Mouse (Mus musculus): ENCODE data around the gene Catsper3. TPM values are rescaled to one million over a fixed set of nuclear protein-coding genes. Genes with fewer than 3 reads are reported as not detected.

Catsper3 gene
- polyA plus RNA-seq, 1 experiment: 0.51 TPM

DNA sequence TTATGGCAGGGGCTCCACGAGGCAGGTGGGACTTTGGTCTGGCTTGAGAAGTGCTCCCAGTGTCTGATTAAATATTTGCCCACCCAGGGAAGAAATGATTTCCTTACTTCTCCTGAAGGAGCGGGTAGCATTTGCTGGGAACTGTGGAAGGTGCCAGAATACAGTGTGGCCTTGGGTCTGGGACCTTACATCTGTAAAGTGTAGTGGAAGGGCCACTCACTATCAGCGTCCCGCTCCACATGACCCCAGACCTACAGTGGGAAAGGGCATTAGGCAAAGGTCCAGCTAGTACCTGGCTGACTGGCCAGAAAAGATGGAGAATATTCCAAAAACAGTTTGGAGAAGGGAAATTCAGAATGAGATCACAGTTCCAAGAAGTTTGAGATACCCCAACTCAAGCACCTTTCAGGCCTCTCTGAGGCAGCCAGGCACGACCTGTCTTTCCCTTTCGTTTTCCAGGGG is 43.3 kb downstream of the Catsper3 start:
- no peak for DNase-seq
- TF ChIP-seq POLR2A (IDR thresholded peaks at IDR 0.05; ENCODE audit: borderline replicate concordance, insufficient read depth, low read length) (no peak), CTCF (IDR thresholded peaks at IDR 0.05; ENCODE audit: borderline replicate concordance, insufficient read depth, low read depth, low read length) (no peak)
- Histone ChIP-seq H3K27ac (ENCODE audit: insufficient read depth, low read length) (no peak overlapping the region), H3K4me1 (ENCODE audit: control insufficient read depth, insufficient read depth, low read length) (no peaks in the 10 kb centered on the region), H3K27me3 (ENCODE audit: control insufficient read depth, insufficient read depth, low read length) (peaks cover 23% of the 10 kb centered on the region), H3K4me3 (replicated peaks; ENCODE audit: insufficient read depth, low read depth, low read length) (no peak overlapping the region)
- 4% methylated on average over 6 of the region's 6 CpGs for WGBS

GRCm38 (mm10) chr13:55828141-55829017 is 44.0 kb downstream of the Catsper3 start:
- 2% methylated on average over 50 of the region's 50 CpGs for WGBS

DNA sequence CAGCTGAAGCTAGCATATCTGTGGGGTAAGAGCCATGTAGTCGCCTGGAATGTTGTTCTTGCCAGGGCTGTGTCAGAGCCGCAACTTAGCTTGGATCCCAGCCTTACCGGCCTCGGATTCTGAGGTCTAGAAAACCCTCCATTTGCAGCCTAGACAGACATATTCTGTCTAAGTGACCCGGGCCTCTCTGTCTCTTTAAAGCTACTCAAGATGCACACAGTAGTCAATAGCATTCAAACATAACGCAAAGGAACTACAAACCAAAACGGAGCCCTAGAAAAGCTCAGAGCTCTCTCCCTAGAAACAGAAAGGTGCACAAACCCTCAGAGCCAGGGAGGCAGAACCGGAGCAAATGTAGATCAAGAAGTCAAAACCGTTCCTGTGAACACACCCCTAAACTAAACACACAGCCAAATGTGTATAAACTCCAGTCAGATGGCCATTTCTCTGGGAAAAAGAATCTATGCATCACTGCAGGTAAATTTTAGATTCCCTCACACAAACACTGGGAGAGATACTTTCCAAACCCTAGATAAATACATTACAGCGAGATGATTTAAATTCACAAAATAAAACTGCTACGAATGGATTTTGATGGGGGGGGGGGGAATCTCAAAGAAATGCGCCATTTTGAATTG is 44.8 kb downstream of the Catsper3 start:
- WGBS: 6% methylated on average over 12 of the region's 12 CpGs
- TF ChIP-seq POLR2A (IDR thresholded peaks at IDR 0.05; ENCODE audit: borderline replicate concordance, insufficient read depth, low read length) (no peak), CTCF (IDR thresholded peaks at IDR 0.05; ENCODE audit: borderline replicate concordance, insufficient read depth, low read depth, low read length) (no peak)
- Histone ChIP-seq H3K27me3 (ENCODE audit: control insufficient read depth, insufficient read depth, low read length) (peaks cover 27% of the 10 kb centered on the region), H3K4me3 (replicated peaks; ENCODE audit: insufficient read depth, low read depth, low read length) (no peak overlapping the region), H3K27ac (ENCODE audit: insufficient read depth, low read length) (no peak overlapping the region), H3K4me1 (ENCODE audit: control insufficient read depth, insufficient read depth, low read length) (no peaks in the 10 kb centered on the region)
- peak in 1 of 2 experiments; percentile 19 for DNase-seq

More at GRCm38 (mm10) chr13:55828141-55829017, 44.0 kb downstream of the Catsper3 start:
- peak in 1 of 2 experiments; percentile 21 for DNase-seq
- TF ChIP-seq POLR2A (IDR thresholded peaks at IDR 0.05; ENCODE audit: borderline replicate concordance, insufficient read depth, low read length): no peak
- no peak for TF ChIP-seq CTCF (IDR thresholded peaks at IDR 0.05; ENCODE audit: borderline replicate concordance, insufficient read depth, low read depth, low read length)
- Histone ChIP-seq H3K27ac (ENCODE audit: insufficient read depth, low read length) (no peak overlapping the region), H3K4me3 (replicated peaks; ENCODE audit: insufficient read depth, low read depth, low read length) (no peak overlapping the region), H3K27me3 (ENCODE audit: control insufficient read depth, insufficient read depth, low read length) (peaks cover 24% of the 10 kb centered on the region), H3K4me1 (ENCODE audit: control insufficient read depth, insufficient read depth, low read length) (no peaks in the 10 kb centered on the region)

GRCm38 (mm10) chr13:55830081-55830832 is 45.9 kb downstream of the Catsper3 start:
- no peak overlapping the region for H3K4me3 ChIP-seq (replicated peaks; ENCODE audit: insufficient read depth, low read depth, low read length)
- 1% methylated on average over 48 of the region's 48 CpGs for WGBS
- DNase-seq: peak in 1 of 2 experiments; percentile 28

GRCm38 (mm10) chr13:55830833-55831721 is 46.7 kb downstream of the Catsper3 start:
- peaks cover 33% of the 10 kb centered on the region for H3K27me3 ChIP-seq (ENCODE audit: control insufficient read depth, insufficient read depth, low read length)
- WGBS: 3% methylated on average over 55 of the region's 82 CpGs
- TF ChIP-seq CTCF (IDR thresholded peaks at IDR 0.05; ENCODE audit: borderline replicate concordance, insufficient read depth, low read depth, low read length) (no peak), POLR2A (IDR thresholded peaks at IDR 0.05; ENCODE audit: borderline replicate concordance, insufficient read depth, low read length) (no peak)
- no peak overlapping the region for H3K27ac ChIP-seq (ENCODE audit: insufficient read depth, low read length)
- no peak for DNase-seq
- H3K4me3 ChIP-seq (replicated peaks; ENCODE audit: insufficient read depth, low read depth, low read length): no peak overlapping the region
- no peaks in the 10 kb centered on the region for H3K4me1 ChIP-seq (ENCODE audit: control insufficient read depth, insufficient read depth, low read length)

More at GRCm38 (mm10) chr13:55830081-55830832, 45.9 kb downstream of the Catsper3 start:
- TF ChIP-seq POLR2A (IDR thresholded peaks at IDR 0.05; ENCODE audit: borderline replicate concordance, insufficient read depth, low read length) (no peak), CTCF (IDR thresholded peaks at IDR 0.05; ENCODE audit: borderline replicate concordance, insufficient read depth, low read depth, low read length) (no peak)
- H3K4me1 ChIP-seq (ENCODE audit: control insufficient read depth, insufficient read depth, low read length): no peaks in the 10 kb centered on the region
- peaks cover 27% of the 10 kb centered on the region for H3K27me3 ChIP-seq (ENCODE audit: control insufficient read depth, insufficient read depth, low read length)
- no peak overlapping the region for H3K27ac ChIP-seq (ENCODE audit: insufficient read depth, low read length)

DNA sequence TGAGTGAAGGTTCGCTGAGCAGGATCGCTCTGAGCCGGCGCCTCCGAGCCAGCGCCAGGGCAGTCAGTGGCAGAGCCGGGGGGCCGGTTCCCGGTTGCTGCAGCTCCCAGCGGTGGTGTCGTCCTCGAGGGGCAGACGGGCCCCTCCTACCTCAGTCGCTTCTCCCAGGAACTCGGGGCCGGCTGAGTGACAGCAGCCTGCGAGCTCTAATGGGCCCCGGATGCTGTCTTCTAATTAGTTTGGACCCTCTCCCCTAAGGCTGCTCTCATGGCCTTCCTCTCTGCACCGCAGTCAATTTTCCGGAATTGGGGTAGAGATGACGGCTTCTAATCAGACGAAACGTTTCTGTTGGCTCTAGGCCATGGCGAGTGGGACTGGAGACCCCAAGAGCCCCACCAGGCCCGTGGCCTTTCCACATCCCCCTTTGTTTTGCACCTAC is 47.4 kb downstream of the Catsper3 start:
- Histone ChIP-seq H3K4me3 (replicated peaks; ENCODE audit: insufficient read depth, low read depth, low read length) (no peak overlapping the region), H3K27ac (ENCODE audit: insufficient read depth, low read length) (no peak overlapping the region), H3K27me3 (ENCODE audit: control insufficient read depth, insufficient read depth, low read length) (peaks cover 35% of the 10 kb centered on the region), H3K4me1 (ENCODE audit: control insufficient read depth, insufficient read depth, low read length) (no peaks in the 10 kb centered on the region)
- 3% methylated on average over 25 of the region's 25 CpGs for WGBS
- no peak for DNase-seq
- TF ChIP-seq CTCF (IDR thresholded peaks at IDR 0.05; ENCODE audit: borderline replicate concordance, insufficient read depth, low read depth, low read length): no peak
